Mouse (Mus musculus) bone marrow, adult 2 months (tissue): ENCODE measurements at regions not wholly inside any gene's neighbourhood (a gene's known extent, or its start where the extent isn't known, plus 50 kb on each side); places are given as distances from the start of the nearest gene placed in this dataset.

ENCODE experiments used
- CTCF ChIP-seq: fragments of 200-500 bp; IDR thresholded peaks from 2 replicates; pipeline ENCODE4 v1.5.1; 2011; ENCODE audit warnings: low read length, control low read depth; ENCODE audit not compliant: control insufficient read depth, insufficient read depth
- POLR2A ChIP-seq: fragments of 200-500 bp; IDR thresholded peaks from 2 replicates; pipeline ENCODE4 v1.6.1; 2011; ENCODE audit warnings: low read depth, mild to moderate bottlenecking, control low read depth, low read length, borderline replicate concordance; ENCODE audit not compliant: control insufficient read depth

- no peak for TF ChIP-seq CTCF
- no peak for TF ChIP-seq POLR2A
Observed at GRCm38 (mm10) chr11:24305145-24305553, 227.3 kb downstream of the Bcl11a start.
